ENCODE assay signal across 8 mouse cellular contexts in genomic region chr16:92497851-92498588, GRCm38 (mm10). TPM values are rescaled to one million over a fixed set of nuclear protein-coding genes. Genes with fewer than 3 reads are reported as not detected.
A peak's percentile ranks its signal among the peaks of the same experiment; 100 is the strongest.
DNase-seq lines count a peak whose midpoint lies in the region; ATAC-seq and TF ChIP-seq lines count a peak whose summit lies in the region.

No protein-coding gene starts in this region.

- WGBS in embryonic facial prominence, embryonic 15.5 days = 10% methylated on average over 26 of the region's 26 CpGs
- 7% methylated on average over 26 of the region's 26 CpGs for WGBS in limb, embryonic 12.5 days
- WGBS in neural tube, embryonic 15.5 days = 11% methylated on average over 26 of the region's 26 CpGs

- no peak overlapping the region for H3K27ac ChIP-seq in layer of hippocampus, adult 2 months
- no peak overlapping the region for H3K27ac ChIP-seq in embryonic facial prominence, embryonic 15.5 days (replicated peaks)
- no peak overlapping the region for H3K27ac ChIP-seq in limb, embryonic 12.5 days
- H3K27ac ChIP-seq in neural tube, embryonic 15.5 days (replicated peaks) = no peak overlapping the region

- TF ChIP-seq CTCF in layer of hippocampus, adult 2 months (conservative IDR thresholded peaks at IDR 0.05) = no peak

- H3K4me2 ChIP-seq in embryonic facial prominence, embryonic 15.5 days (replicated peaks) = peak overlapping the region; percentile 96
- peak overlapping the region; percentile 97 for H3K4me2 ChIP-seq in limb, embryonic 12.5 days
- H3K4me2 ChIP-seq in neural tube, embryonic 15.5 days = peak overlapping the region; percentile 75

- DNase-seq in layer of hippocampus, adult 2 months (ENCODE audit: low spot score in 2 of 2) = no peak
- no peak for DNase-seq in layer of hippocampus, postnatal 36 days
- no peak for DNase-seq in thymus, postnatal 4 days
- no peak for DNase-seq in cerebellum, postnatal 25 days

- H3K4me3 ChIP-seq in layer of hippocampus, adult 2 months = peak overlapping the region; percentile 34
- peak overlapping the region; percentile 50 for H3K4me3 ChIP-seq in embryonic facial prominence, embryonic 15.5 days (replicated peaks)
- peak overlapping the region; percentile 60 for H3K4me3 ChIP-seq in limb, embryonic 12.5 days (replicated peaks)
- H3K4me3 ChIP-seq in neural tube, embryonic 15.5 days (replicated peaks) = peak overlapping the region; percentile 45

- peak overlapping the region; percentile 35; the same call in 1 of the 2 replicates for H3K9ac ChIP-seq in embryonic facial prominence, embryonic 15.5 days
- H3K9ac ChIP-seq in limb, embryonic 12.5 days (replicated peaks) = peak overlapping the region; percentile 52
- no peak overlapping the region; the same call in 1 of the 2 replicates for H3K9ac ChIP-seq in neural tube, embryonic 15.5 days (replicated peaks)

- peaks cover 16% of the 10 kb centered on the region for H3K4me1 ChIP-seq in embryonic facial prominence, embryonic 15.5 days
- peaks cover 19% of the 10 kb centered on the region for H3K4me1 ChIP-seq in limb, embryonic 12.5 days (replicated peaks)
- peaks cover 18% of the 10 kb centered on the region for H3K4me1 ChIP-seq in neural tube, embryonic 15.5 days

- peaks cover 45% of the 10 kb centered on the region for H3K27me3 ChIP-seq in embryonic facial prominence, embryonic 15.5 days
- H3K27me3 ChIP-seq in limb, embryonic 12.5 days = peaks cover 75% of the 10 kb centered on the region
- H3K27me3 ChIP-seq in neural tube, embryonic 15.5 days (replicated peaks) = peaks cover 43% of the 10 kb centered on the region

- no peaks in the 10 kb centered on the region for H3K9me3 ChIP-seq in embryonic facial prominence, embryonic 15.5 days (replicated peaks)
- no peaks in the 10 kb centered on the region for H3K9me3 ChIP-seq in limb, embryonic 12.5 days
- no peaks in the 10 kb centered on the region for H3K9me3 ChIP-seq in neural tube, embryonic 15.5 days (replicated peaks)

- no peaks in the 10 kb centered on the region for H3K36me3 ChIP-seq in embryonic facial prominence, embryonic 15.5 days
- H3K36me3 ChIP-seq in limb, embryonic 12.5 days = no peaks in the 10 kb centered on the region
- H3K36me3 ChIP-seq in neural tube, embryonic 15.5 days = no peaks in the 10 kb centered on the region

- no peak for ATAC-seq in embryonic facial prominence, embryonic 15.5 days (ENCODE audit: insufficient number of reproducible peaks, low FRiP score, low TSS enrichment, low read depth)
- no peak for ATAC-seq in limb, embryonic 12.5 days (ENCODE audit: insufficient number of reproducible peaks, insufficient read depth, low FRiP score, low TSS enrichment, low read depth)
- ATAC-seq in neural tube, embryonic 15.5 days (ENCODE audit: low FRiP score) = no peak
- ATAC-seq in activated CD4-positive, CD25-positive, alpha-beta regulatory T cell, adult 4 months = no peak

RNA-seq across cellular contexts. Expression of gene Clic6, which starts 12.5 kb away (rescaled TPM):
- 1 to 10 TPM in 1 of 2 experiments, under 1 TPM in 1; 0.69 to 2.2 TPM for total RNA-seq in layer of hippocampus, adult 2 months (2021)
- total RNA-seq in layer of hippocampus, postnatal 36 days (2021) = 1 to 10 TPM in 1 of 2 experiments, under 1 TPM in 1; 1.00 to 3.7 TPM
- polyA plus RNA-seq in embryonic facial prominence, embryonic 15.5 days (2015; fragmentation: Nextera tagmentation; extraction: Ambion mirVana) = 6.7 and 8.8 TPM in 2 replicates
- polyA plus RNA-seq in limb, embryonic 12.5 days (2016; fragmentation: Nextera tagmentation; extraction: Ambion mirVana) = 1.2 and 1.9 TPM in 2 replicates
- polyA plus RNA-seq in neural tube, embryonic 15.5 days (2015; fragmentation: Nextera tagmentation; extraction: Ambion mirVana) = 0.50 and 3.5 TPM in 2 replicates
- polyA plus RNA-seq in activated CD4-positive, CD25-positive, alpha-beta regulatory T cell, adult 4 months (2017; shearing (Covaris generic)) = not detected

RNA-seq across cellular contexts. Expression of gene Rcan1, which starts 27.4 kb away (rescaled TPM):
- 10 to 100 TPM; 41.8 to 42.1 TPM for total RNA-seq in layer of hippocampus, adult 2 months (2021)
- 10 to 100 TPM; 44.8 to 46.5 TPM for total RNA-seq in layer of hippocampus, postnatal 36 days (2021)
- 40.3 and 41.8 TPM in 2 replicates for polyA plus RNA-seq in embryonic facial prominence, embryonic 15.5 days (2015; fragmentation: Nextera tagmentation; extraction: Ambion mirVana)
- polyA plus RNA-seq in limb, embryonic 12.5 days (2016; fragmentation: Nextera tagmentation; extraction: Ambion mirVana) = 32.3 and 32.6 TPM in 2 replicates
- polyA plus RNA-seq in neural tube, embryonic 15.5 days (2015; fragmentation: Nextera tagmentation; extraction: Ambion mirVana) = 67.1 and 79.4 TPM in 2 replicates
- polyA plus RNA-seq in activated CD4-positive, CD25-positive, alpha-beta regulatory T cell, adult 4 months (2017; shearing (Covaris generic)) = 1 to 10 TPM; 2.3 to 2.9 TPM
